Mouse (Mus musculus) bone marrow, adult 2 months (tissue): Measurements from ENCODE around the gene Rnf113a2.

ENCODE experiments used
- CTCF ChIP-seq: fragments of 200-500 bp; IDR thresholded peaks from 2 replicates; pipeline ENCODE4 v1.5.1; 2011; ENCODE audit warnings: low read length, control low read depth; ENCODE audit not compliant: control insufficient read depth, insufficient read depth
- POLR2A ChIP-seq: fragments of 200-500 bp; IDR thresholded peaks from 2 replicates; pipeline ENCODE4 v1.6.1; 2011; ENCODE audit warnings: low read depth, mild to moderate bottlenecking, control low read depth, low read length, borderline replicate concordance; ENCODE audit not compliant: control insufficient read depth

DNA sequence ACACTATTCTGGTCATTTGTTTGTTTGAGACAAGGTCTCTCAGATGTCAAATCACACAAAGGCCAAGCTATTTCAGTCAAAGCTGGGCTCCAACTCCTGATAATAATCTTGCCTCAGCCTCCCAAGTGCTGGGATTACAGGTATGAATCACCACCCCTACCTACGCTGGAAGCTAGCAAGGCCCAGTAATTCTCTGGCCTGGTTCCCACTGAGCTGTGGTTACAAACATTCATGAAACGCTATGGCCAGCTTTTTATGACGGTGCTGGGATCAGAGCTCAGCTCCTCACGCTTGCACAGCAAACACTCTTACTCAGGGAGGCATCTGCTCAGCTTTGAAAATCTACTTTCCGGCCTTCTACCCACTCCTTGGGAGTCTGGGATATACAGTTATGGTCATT lies 23.1 kb upstream of the Rnf113a2 start:
- TF ChIP-seq CTCF: no peak
- TF ChIP-seq POLR2A: no peak
